Mouse (Mus musculus): ENCODE results near the gene Cyp2d11.

DNA sequence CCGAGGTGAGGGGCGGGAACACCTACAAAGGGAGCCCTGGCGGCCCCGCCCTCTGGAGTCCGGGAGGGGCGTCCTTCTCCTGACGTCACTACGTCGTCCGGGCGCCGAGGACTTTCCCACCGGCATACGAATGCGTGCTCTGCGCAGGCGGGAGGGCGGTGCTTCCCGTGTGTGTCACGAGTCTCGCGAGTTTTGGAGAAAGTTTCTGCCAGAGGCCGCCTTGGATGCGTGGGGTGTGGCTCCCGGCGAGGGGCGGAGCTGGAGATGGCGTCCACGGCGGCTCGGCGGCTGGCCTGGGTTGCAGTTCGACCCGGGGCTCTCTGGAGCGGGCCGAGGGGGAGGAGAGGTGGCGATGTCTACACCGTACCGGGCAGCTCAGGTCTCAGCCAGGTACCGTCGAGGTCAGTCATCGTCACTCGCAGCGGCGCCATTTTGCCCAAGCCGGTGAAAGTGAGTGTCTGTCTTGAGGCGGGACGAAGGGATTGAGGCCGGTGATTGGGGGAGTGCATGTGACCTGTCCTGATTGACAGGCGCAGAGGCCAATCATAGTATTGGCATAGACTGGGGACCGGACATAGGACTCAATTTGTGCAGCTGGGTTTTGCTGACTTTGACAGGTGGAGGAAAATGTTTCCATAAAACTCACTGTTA is 47.9 kb downstream of the Cyp2d11 start:
- TF ChIP-seq CTCF (IDR thresholded peaks at IDR 0.05; ENCODE audit: low read depth) = 0 out of 2 replicates have a peak, but pooled peaks have one; percentile 3
- peak; percentile 94 for TF ChIP-seq EP300 (optimal IDR thresholded peaks at IDR 0.05)

Data from stomach, postnatal 0 days (tissue).